Mouse (Mus musculus) MEL (cell line): Measurements from ENCODE around the gene Frrs1. TPM values are rescaled to one million over a fixed set of nuclear protein-coding genes. Genes with fewer than 3 reads are reported as not detected.

Experiments
- DNase-seq: peaks from one replicate; pipeline ENCODE4 v3.0.0; 2011; ENCODE audit warnings: low read depth, low spot score
- H3K27ac ChIP-seq: 2 replicates; pipeline ENCODE4 v1.5.1; 2012; ENCODE audit warnings: low read depth, mild to moderate bottlenecking, control low read depth, low read length, moderate library complexity; ENCODE audit not compliant: control insufficient read depth
- H3K27me3 ChIP-seq, 2 experiments: fragments of 150-350 bp in 1 of 2; sonication (generic) in 1 of 2; 2 replicates each; pipeline ENCODE4 v1.6.1; 2012; ENCODE audit warnings: low read length in 2 of 2, mild to moderate bottlenecking in 2 of 2, improper control_type of control experiment in 1 of 2, moderate library complexity in 1 of 2; ENCODE audit not compliant: insufficient read depth in 2 of 2, control insufficient read depth in 1 of 2
- H3K36me3 ChIP-seq, 2 experiments: 2 replicates each; pipeline ENCODE4 v1.6.1; 2012 to 2014; ENCODE audit warnings: low read length in 2 of 2, improper control_type of control experiment in 1 of 2, inconsistent platforms in 1 of 2, mild to moderate bottlenecking in 1 of 2; ENCODE audit not compliant: insufficient read depth in 2 of 2, control insufficient read depth in 1 of 2
- H3K4me1 ChIP-seq, 2 experiments: fragments of 150-350 bp in 1 of 2; sonication (generic) in 1 of 2; 2 replicates each; pipeline ENCODE4 v1.6.1; 2012; ENCODE audit warnings: low read length in 2 of 2, improper control_type of control experiment in 1 of 2, mild to moderate bottlenecking in 1 of 2; ENCODE audit not compliant: insufficient read depth in 2 of 2, control insufficient read depth in 1 of 2
- H3K4me3 ChIP-seq, 2 experiments: fragments of 150-350 bp in 1 of 2; sonication (generic) in 1 of 2; 2 replicates each; pipeline ENCODE4 v1.5.1; 2012; ENCODE audit warnings: low read depth in 2 of 2, low read length in 2 of 2, mild to moderate bottlenecking in 2 of 2, moderate library complexity in 2 of 2, control low read depth in 1 of 2, improper control_type of control experiment in 1 of 2; ENCODE audit not compliant: control insufficient read depth in 1 of 2, insufficient read depth in 1 of 2
- H3K79me2 ChIP-seq: 2 replicates; pipeline ENCODE4 v1.6.1; 2012; ENCODE audit warnings: mild to moderate bottlenecking, low read length, moderate library complexity; ENCODE audit not compliant: control insufficient read depth, poor library complexity, insufficient read depth
- H3K9ac ChIP-seq: 2 replicates; pipeline ENCODE4 v1.6.1; 2012; ENCODE audit warnings: low read depth, mild to moderate bottlenecking, control low read depth, low read length, moderate library complexity; ENCODE audit not compliant: control insufficient read depth, poor library complexity, severe bottlenecking
- H3K9me3 ChIP-seq: fragments of 150-350 bp; sonication (generic); replicated peaks from 2 replicates; pipeline ENCODE4 v1.6.1; 2012; ENCODE audit warnings: mild to moderate bottlenecking, low read length, improper control_type of control experiment, moderate library complexity; ENCODE audit not compliant: insufficient read depth
- BHLHE40 ChIP-seq: IDR thresholded peaks from 2 replicates; pipeline ENCODE4 v1.6.1; 2012; ENCODE audit warnings: low read depth, mild to moderate bottlenecking, inconsistent platforms, low read length, improper control_type of control experiment, borderline replicate concordance
- CHD2 ChIP-seq: IDR thresholded peaks from 2 replicates; pipeline ENCODE4 v1.6.1; 2011; ENCODE audit warnings: low read length, improper control_type of control experiment
- CTCF ChIP-seq, 3 experiments: IDR thresholded peaks in 2 of 3; conservative IDR thresholded peaks in 1 of 3; 2 replicates each; pipeline ENCODE4 v1.5.1; 2011 to 2012; ENCODE audit warnings: low read length in 3 of 3, low read depth in 2 of 3, mild to moderate bottlenecking in 2 of 3, improper control_type of control experiment in 1 of 3, inconsistent platforms in 1 of 3, mixed read lengths in 1 of 3, moderate library complexity in 1 of 3; ENCODE audit not compliant: control insufficient read depth in 1 of 3, insufficient read depth in 1 of 3, poor library complexity in 1 of 3, severe bottlenecking in 1 of 3
- ELF1 ChIP-seq: IDR thresholded peaks from 2 replicates; pipeline ENCODE4 v1.6.1; 2014; ENCODE audit warnings: low read depth, mild to moderate bottlenecking, inconsistent platforms, low read length, improper control_type of control experiment, moderate library complexity
- JUND ChIP-seq: IDR thresholded peaks from 2 replicates; pipeline ENCODE4 v1.6.1; 2011; ENCODE audit warnings: low read depth, mild to moderate bottlenecking, improper control_type of control experiment, low read length
- KAT2A ChIP-seq: conservative IDR thresholded peaks from 2 replicates; pipeline ENCODE4 v1.6.1; 2012; ENCODE audit warnings: low read depth, low read length, improper control_type of control experiment, inconsistent platforms
- MAX ChIP-seq: IDR thresholded peaks from 2 replicates; pipeline ENCODE4 v1.6.1; 2011; ENCODE audit warnings: low read length, improper control_type of control experiment
- MAZ ChIP-seq: IDR thresholded peaks from 2 replicates; pipeline ENCODE4 v1.6.1; 2012; ENCODE audit warnings: low read depth, mild to moderate bottlenecking, inconsistent platforms, low read length, improper control_type of control experiment
- MYC ChIP-seq: IDR thresholded peaks from 2 replicates; pipeline ENCODE4 v1.6.1; 2011; ENCODE audit warnings: low read depth, mild to moderate bottlenecking, low read length, improper control_type of control experiment, moderate library complexity
- NELFE ChIP-seq: IDR thresholded peaks from 2 replicates; pipeline ENCODE4 v1.6.1; 2011; ENCODE audit warnings: low read depth, low read length, improper control_type of control experiment
- POLR2A ChIP-seq, 2 experiments: IDR thresholded peaks; 2 replicates each; pipeline ENCODE4 v1.6.1; 2011 to 2012; ENCODE audit warnings: low read length in 2 of 2, mild to moderate bottlenecking in 2 of 2, control low read depth in 1 of 2, improper control_type of control experiment in 1 of 2, low read depth in 1 of 2, moderate library complexity in 1 of 2; ENCODE audit not compliant: control insufficient read depth in 1 of 2, insufficient read depth in 1 of 2, poor library complexity in 1 of 2
- POLR2AphosphoS2 ChIP-seq: IDR thresholded peaks from 2 replicates; pipeline ENCODE4 v1.6.1; 2011; ENCODE audit warnings: low read length, improper control_type of control experiment
- POLR2AphosphoS5 ChIP-seq: IDR thresholded peaks from 2 replicates; pipeline ENCODE4 v1.6.1; 2012; ENCODE audit warnings: low read depth, borderline replicate concordance, mild to moderate bottlenecking, inconsistent platforms, low read length, moderate library complexity, mixed read lengths
- RAD21 ChIP-seq: IDR thresholded peaks from 2 replicates; pipeline ENCODE4 v1.6.1; 2011; ENCODE audit warnings: mild to moderate bottlenecking, low read depth, low read length, improper control_type of control experiment
- RCOR1 ChIP-seq: IDR thresholded peaks from 2 replicates; pipeline ENCODE4 v1.6.1; 2012; ENCODE audit warnings: low read depth, mild to moderate bottlenecking, inconsistent platforms, low read length, improper control_type of control experiment
- SIN3A ChIP-seq: IDR thresholded peaks from 2 replicates; pipeline ENCODE4 v1.6.1; 2012; ENCODE audit warnings: low read length, improper control_type of control experiment, inconsistent platforms
- TBP ChIP-seq: IDR thresholded peaks from 2 replicates; pipeline ENCODE4 v1.8.0; 2011; ENCODE audit warnings: low read depth, low read length, improper control_type of control experiment
- UBTF ChIP-seq: IDR thresholded peaks from 2 replicates; pipeline ENCODE4 v1.6.1; 2012; ENCODE audit warnings: low read depth, mild to moderate bottlenecking, inconsistent platforms, low read length, improper control_type of control experiment, moderate library complexity, borderline replicate concordance; ENCODE audit not compliant: insufficient read depth
- USF1 ChIP-seq: IDR thresholded peaks from 2 replicates; pipeline ENCODE4 v1.6.1; 2014; ENCODE audit warnings: low read depth, mild to moderate bottlenecking, inconsistent platforms, low read length, improper control_type of control experiment, moderate library complexity
- ZC3H11A ChIP-seq: IDR thresholded peaks from 2 replicates; pipeline ENCODE4 v1.6.1; 2012; ENCODE audit warnings: low read depth, mild to moderate bottlenecking, inconsistent platforms, low read length, improper control_type of control experiment
- ZKSCAN1 ChIP-seq: IDR thresholded peaks from 2 replicates; pipeline ENCODE4 v1.6.1; 2012; ENCODE audit warnings: low read depth, mild to moderate bottlenecking, inconsistent platforms, low read length, improper control_type of control experiment, moderate library complexity
- polyA plus RNA-seq, 2 experiments: library from polyadenylated mRNA; stranded (reverse) in 1 of 2; unstranded in 1 of 2; fragments of >175 nt in 1 of 2; fragments of >200 nt in 1 of 2; gene quantifications; 2 replicates each; pipeline versions ENCODE4 v1.2.1 to v1.2.4; 2012; ENCODE audit warnings: low replicate concordance in 2 of 2, low read depth in 1 of 2; ENCODE audit not compliant: insufficient read length in 2 of 2, insufficient read depth in 1 of 2, missing spikeins in 1 of 2
- total RNA-seq: library from RNA; depleted of rRNA; stranded (reverse); fragments of 300-350 nt; gene quantifications from 2 replicates; pipeline ENCODE4 v1.2.3, GENCODE M21; 2012

Gene Frrs1
- total and polyA plus RNA-seq, 3 experiments: 78.5 to 625 (median 84.6) TPM

GRCm38 (mm10) chr3:116933158-116933557 lies 73.9 kb downstream of the Frrs1 start:
- H3K4me3 ChIP-seq: no peak overlapping the region
- H3K4me1 ChIP-seq: no peaks in the 10 kb centered on the region; a peak in 1 of 4 replicates
- DNase-seq: no peak
- H3K79me2 ChIP-seq: no peaks in the 10 kb centered on the region
- H3K9me3 ChIP-seq: no peaks in the 10 kb centered on the region
- no peak for TF ChIP-seq NELFE
- TF ChIP-seq MAX: no peak
- TF ChIP-seq CHD2: no peak
- no peak for TF ChIP-seq USF1
- TF ChIP-seq JUND: no peak
- TF ChIP-seq KAT2A: no peak
- no peak for TF ChIP-seq BHLHE40
- no peak for TF ChIP-seq POLR2AphosphoS5
- no peak for TF ChIP-seq MAZ
- TF ChIP-seq CTCF (IDR thresholded peaks at IDR 0.05 in 2 of 3, conservative IDR thresholded peaks at IDR 0.05 in 1 of 3; ENCODE audit: control insufficient read depth in 1 of 3, insufficient read depth in 1 of 3, low read depth in 2 of 3, low read length in 3 of 3, poor library complexity in 1 of 3, severe bottlenecking in 1 of 3): no peak
- no peak for TF ChIP-seq ZKSCAN1
- no peaks in the 10 kb centered on the region; a peak in 1 of 4 replicates for H3K36me3 ChIP-seq
- no peak overlapping the region for H3K27ac ChIP-seq
- H3K9ac ChIP-seq: no peak overlapping the region
- peaks cover 0 to 4% of the 10 kb centered on the region in 2 experiments; a peak in 2 of 4 replicates for H3K27me3 ChIP-seq

- Histone ChIP-seq H3K9ac (no peak overlapping the region), H3K36me3 (no peaks in the 10 kb centered on the region; a peak in 1 of 4 replicates), H3K27me3 (peaks cover 4 to 10% of the 10 kb centered on the region in 2 experiments; a peak in 3 of 4 replicates), H3K4me1 (no peaks in the 10 kb centered on the region; a peak in 1 of 4 replicates), H3K27ac (no peak overlapping the region), H3K9me3 (no peaks in the 10 kb centered on the region), H3K4me3 (no peak overlapping the region), H3K79me2 (no peaks in the 10 kb centered on the region)
- no peak for DNase-seq
- TF ChIP-seq UBTF: no peak
- no peak for TF ChIP-seq ZC3H11A
- no peak for TF ChIP-seq JUND
- no peak for TF ChIP-seq MYC
- no peak for TF ChIP-seq RCOR1
- TF ChIP-seq MAX: no peak
- TF ChIP-seq ELF1: no peak
- TF ChIP-seq POLR2A (IDR thresholded peaks at IDR 0.05; ENCODE audit: control insufficient read depth in 1 of 2, insufficient read depth in 1 of 2, low read depth in 1 of 2, low read length in 2 of 2, poor library complexity in 1 of 2): no peak
- TF ChIP-seq MAZ: no peak
- TF ChIP-seq TBP: no peak
- TF ChIP-seq RAD21: no peak
- no peak for TF ChIP-seq KAT2A
- no peak for TF ChIP-seq POLR2AphosphoS2
- TF ChIP-seq SIN3A: no peak
- TF ChIP-seq NELFE: no peak
Measured at GRCm38 (mm10) chr3:116936934-116937691, 77.8 kb downstream of the Frrs1 start.
